Mouse (Mus musculus) lung, adult 18-20 months (tissue): Measurements from ENCODE around the gene Tmem151b.

Experiments
- DNase-seq, 2 experiments: peaks; one replicate each; pipeline ENCODE4 v3.0.0; 2022; ENCODE audit warnings: mixed read lengths in 2 of 2

The Tmem151b gene

GRCm38 (mm10) chr17:45582715-45583355 is 33.4 kb upstream of the Tmem151b start:
- DNase-seq = no peak

- DNase-seq = no peak
Observed at GRCm38 (mm10) chr17:45582188-45582587, 32.7 kb upstream of the Tmem151b start.

GRCm38 (mm10) chr17:45581567-45581983 is 32.1 kb upstream of the Tmem151b start:
- peak; percentile 63 to 76 for DNase-seq

- DNase-seq = peak; percentile 59 to 72
Observed at GRCm38 (mm10) chr17:45580958-45581477, 31.5 kb upstream of the Tmem151b start.

- DNase-seq = no peak
Observed at GRCm38 (mm10) chr17:45579554-45579953, 30.1 kb upstream of the Tmem151b start.

- DNase-seq = no peak
Observed at GRCm38 (mm10) chr17:45578843-45579242, 29.4 kb upstream of the Tmem151b start.

GRCm38 (mm10) chr17:45578242-45578641 is 28.8 kb upstream of the Tmem151b start:
- no peak for DNase-seq

GRCm38 (mm10) chr17:45575123-45575897 is 25.8 kb upstream of the Tmem151b start:
- no peak for DNase-seq

- peak; percentile 78 to 79 for DNase-seq
Observed at GRCm38 (mm10) chr17:45574129-45574761, 24.8 kb upstream of the Tmem151b start.

GRCm38 (mm10) chr17:45573780-45574123 is 24.3 kb upstream of the Tmem151b start:
- peak; percentile 98 to 99 for DNase-seq

GRCm38 (mm10) chr17:45573087-45573779 is 23.8 kb upstream of the Tmem151b start, which contains the start of gene Hsp90ab1:
Gene Hsp90ab1 (minus strand): TSS chr17:45573271.
- DNase-seq = peak; percentile 99

GRCm38 (mm10) chr17:45572103-45573086 is 22.9 kb upstream of the Tmem151b start:
- peak; percentile 83 to 88 for DNase-seq

GRCm38 (mm10) chr17:45569999-45570398 is 20.5 kb upstream of the Tmem151b start:
- DNase-seq = no peak

- no peak for DNase-seq
Observed at GRCm38 (mm10) chr17:45568990-45569389, 19.5 kb upstream of the Tmem151b start.

- DNase-seq = no peak
Observed at GRCm38 (mm10) chr17:45567162-45567601, 17.7 kb upstream of the Tmem151b start.

GRCm38 (mm10) chr17:45566360-45567161 is 17.1 kb upstream of the Tmem151b start:
- DNase-seq = no peak

- DNase-seq = no peak
Observed at GRCm38 (mm10) chr17:45566031-45566359, 16.5 kb upstream of the Tmem151b start.

- DNase-seq = no peak
Observed at GRCm38 (mm10) chr17:45565103-45565502, 15.6 kb upstream of the Tmem151b start.

GRCm38 (mm10) chr17:45564531-45565084 is 15.1 kb upstream of the Tmem151b start:
- no peak for DNase-seq
